Mouse (Mus musculus): Measurements from ENCODE around the gene Tex9. TPM values are rescaled to one million over a fixed set of nuclear protein-coding genes. Genes with fewer than 3 reads are reported as not detected.

The Tex9 gene
- polyA plus RNA-seq (2015; fragmentation: Illumina TruSeq; extraction: RNeasy Lipid Tissue Mini Kit (QIAGEN cat#74804); ENCODE audit: low read depth, low replicate concordance): 9.2 TPM

DNA sequence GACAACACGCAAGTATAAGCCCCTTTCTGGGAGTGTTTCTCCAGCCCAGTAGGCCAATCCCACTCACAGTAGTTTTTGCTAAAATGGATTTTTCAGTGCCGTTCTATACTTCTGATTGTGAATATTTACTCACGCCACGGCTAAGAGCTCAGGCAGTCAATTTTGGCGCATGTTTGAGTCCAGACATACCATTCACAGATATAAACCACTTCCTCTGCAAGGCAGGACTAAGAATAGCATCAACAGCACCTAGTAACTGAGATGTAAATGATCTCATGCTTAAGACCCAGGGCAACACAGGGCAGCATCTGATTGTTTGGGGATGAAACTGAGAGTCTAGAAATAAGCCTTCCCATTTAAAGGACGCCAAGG, at the start of gene Tex9:
Gene Tex9 (minus strand): TSS at position 19 of the 372 bp plus-strand sequence.

DNA sequence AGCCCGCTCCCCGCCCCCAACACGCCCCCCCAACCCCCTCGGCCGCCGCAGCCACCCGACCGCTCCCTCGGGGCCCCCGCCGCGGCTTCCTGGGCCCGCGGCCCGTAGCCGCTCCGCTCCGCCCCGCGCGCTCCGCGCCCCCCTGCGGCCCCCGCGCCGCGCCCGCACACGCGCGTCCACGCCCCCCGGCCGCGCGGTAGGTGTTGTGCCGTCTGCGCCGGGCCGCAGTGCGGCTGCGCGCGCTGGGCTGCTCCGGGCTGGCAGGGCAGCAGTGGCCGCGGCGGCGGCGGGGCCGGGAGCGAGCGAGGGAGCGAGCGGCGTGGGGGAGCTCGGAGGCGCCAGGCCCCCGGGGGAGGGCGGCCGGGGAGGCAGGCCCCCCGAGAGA, 40.0 kb upstream of the Tex9 start, which contains the start of gene Rfx7:
Gene Rfx7 (plus strand): TSS at position 245 of the 385 bp plus-strand sequence.

DNA sequence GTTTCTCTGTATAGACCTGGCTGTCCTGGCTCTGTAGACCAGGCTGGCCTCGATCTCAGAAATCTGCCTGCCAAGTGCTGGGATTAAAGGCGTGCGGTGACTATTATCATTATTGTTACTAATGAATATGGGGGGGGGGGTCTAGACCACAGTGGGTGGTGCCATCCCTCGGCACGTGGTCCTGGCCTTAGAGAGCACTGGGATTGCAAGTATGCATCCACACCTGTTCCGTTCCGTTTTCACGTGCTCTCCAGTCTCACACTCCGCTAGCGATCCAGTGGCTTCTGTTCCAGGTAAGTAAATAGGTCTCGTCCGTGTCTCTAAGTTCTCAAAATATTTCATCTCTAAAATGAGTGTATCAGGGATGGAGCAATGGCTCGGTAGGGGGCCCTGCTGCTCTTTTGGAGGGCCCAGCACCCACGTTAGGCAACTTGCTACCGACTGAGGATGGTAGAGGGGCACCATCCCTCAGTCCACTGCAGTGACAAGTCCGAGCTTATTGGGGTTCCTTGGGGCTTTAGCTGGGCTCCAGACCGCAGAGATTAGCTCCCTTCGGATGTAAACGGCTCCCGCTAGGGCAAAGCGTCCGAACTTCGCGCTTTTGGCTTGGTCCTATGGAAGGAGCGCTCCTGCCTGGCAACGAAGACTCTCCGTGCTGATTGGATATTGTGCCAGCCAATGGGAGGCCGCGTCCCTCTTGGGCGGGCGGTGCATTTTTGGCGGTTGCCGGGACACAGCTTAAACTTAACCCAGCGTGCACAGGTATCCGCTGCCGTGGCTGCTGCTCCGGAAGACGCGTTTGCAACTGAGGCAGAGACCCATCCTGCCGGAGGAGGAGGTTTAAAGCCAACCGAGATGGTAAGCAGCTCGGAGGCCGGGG, 54.0 kb downstream of the Tex9 start, which contains the start of gene Mns1:
Gene Mns1 (plus strand): TSS at position 190 of the 880 bp plus-strand sequence.

Other genes starting within 250 kb of the Tex9 start
- gene Zfp280d, start 217.4 kb downstream of the Tex9 start, polyA plus RNA-seq (2015; fragmentation: Illumina TruSeq; extraction: RNeasy Lipid Tissue Mini Kit (QIAGEN cat#74804); ENCODE audit: low read depth, low replicate concordance): 32.4 TPM
- 1.8 TPM for gene Mns1, start 54.2 kb downstream of the Tex9 start, polyA plus RNA-seq (2015; fragmentation: Illumina TruSeq; extraction: RNeasy Lipid Tissue Mini Kit (QIAGEN cat#74804); ENCODE audit: low read depth, low replicate concordance)
- 13.8 TPM for gene Rfx7, start 40.0 kb upstream of the Tex9 start, polyA plus RNA-seq (2015; fragmentation: Illumina TruSeq; extraction: RNeasy Lipid Tissue Mini Kit (QIAGEN cat#74804); ENCODE audit: low read depth, low replicate concordance)
- 202 TPM for gene Nedd4, start 170.1 kb upstream of the Tex9 start, polyA plus RNA-seq (2015; fragmentation: Illumina TruSeq; extraction: RNeasy Lipid Tissue Mini Kit (QIAGEN cat#74804); ENCODE audit: low read depth, low replicate concordance)